ENCODE assay signal across 9 mouse cellular contexts in genomic region chr2:92692623-92693022, GRCm38 (mm10).
DNase-seq lines count a peak whose midpoint lies in the region; ATAC-seq lines count a peak whose summit lies in the region.
"Had no signal": no experiment of that assay in that cellular context is flagged by ENCODE, and none has a peak within 500 bp of the region (broad histone marks: within the 10 kb centered on the region; RNA-seq: fewer than 3 reads in every experiment).

No protein-coding gene starts in this region.

- ATAC-seq in erythroblast, adult 5-6 weeks (replicated peaks; ENCODE audit: low FRiP score, poor library complexity, severe bottlenecking): no peak
- no peak for ATAC-seq in activated CD4-positive, CD25-positive, alpha-beta regulatory T cell, adult 4 months

- DNase-seq in cerebellum, adult 11-12 months: peak; percentile 38
- no peak for DNase-seq in cerebellum, postnatal 36 days
- peak; percentile 70 for DNase-seq in layer of hippocampus, adult 11-12 months (ENCODE audit: low spot score)
- no peak for DNase-seq in layer of hippocampus, postnatal 36 days
- peak; percentile 84 for DNase-seq in brain, adult 2 months (ENCODE audit: low read depth, low spot score)
- DNase-seq in lung, postnatal 36 days: peak; percentile 39
- DNase-seq: heart, postnatal 4 days had no signal

Comparison
In these comparisons a context has a peak if more than half of its experiments do, and no peak if none do; other contexts are left out.
1. DNase-seq: peak in cerebellum, adult 11-12 months (single experiment), layer of hippocampus, adult 11-12 months (single experiment), brain, adult 2 months (single experiment) and lung, postnatal 36 days (single experiment); none in cerebellum, postnatal 36 days (0 of 2) and layer of hippocampus, postnatal 36 days (0 of 2).